Mouse (Mus musculus) embryonic facial prominence, embryonic 13.5 days (tissue): ENCODE data around the gene Cradd. TPM values are rescaled to one million over a fixed set of nuclear protein-coding genes. Genes with fewer than 3 reads are reported as not detected.

Experiments
- ATAC-seq: fragments of 200-750 bp; cut with Nextera tagmentation; 2 replicates; pipeline ENCODE4 v1.8.0; 2017; ENCODE audit warnings: low read depth; ENCODE audit not compliant: insufficient number of reproducible peaks, insufficient read depth, low FRiP score, low TSS enrichment
- H3K27ac ChIP-seq: fragments of 300-500 bp; sonication (generic); 2 replicates; pipeline ENCODE4 v1.5.1; 2015; ENCODE audit warnings: moderate library complexity, mild to moderate bottlenecking, inconsistent platforms
- H3K27me3 ChIP-seq: fragments of 300-500 bp; sonication (generic); 2 replicates; pipeline ENCODE4 v1.6.1; 2015; ENCODE audit warnings: mild to moderate bottlenecking, inconsistent platforms
- H3K36me3 ChIP-seq: fragments of 300-500 bp; sonication (generic); 2 replicates; pipeline ENCODE4 v1.6.1; 2015; ENCODE audit warnings: mild to moderate bottlenecking, inconsistent platforms
- H3K4me1 ChIP-seq: fragments of 300-500 bp; sonication (generic); 2 replicates; pipeline ENCODE4 v1.6.1; 2015; ENCODE audit warnings: inconsistent platforms
- H3K4me2 ChIP-seq: fragments of 300-500 bp; sonication (generic); 2 replicates; pipeline ENCODE4 v1.6.1; 2015; ENCODE audit warnings: moderate library complexity, mild to moderate bottlenecking, inconsistent platforms
- H3K4me3 ChIP-seq: fragments of 300-500 bp; sonication (generic); 2 replicates; pipeline ENCODE4 v1.5.1; 2015; ENCODE audit warnings: mild to moderate bottlenecking, inconsistent platforms
- H3K9ac ChIP-seq: fragments of 300-500 bp; sonication (generic); 2 replicates; pipeline ENCODE4 v1.6.1; 2015; ENCODE audit warnings: mild to moderate bottlenecking, inconsistent platforms
- H3K9me3 ChIP-seq: fragments of 300-500 bp; sonication (generic); 2 replicates; pipeline ENCODE4 v1.6.1; 2016; ENCODE audit warnings: inconsistent platforms
- WGBS: fragments of 180-500 bp; shearing (Covaris S2); methylation state at CpG from one replicate; pipeline ENCODE4 v1.1.7; 2015; ENCODE audit warnings: mixed read lengths; 5-methylcytosine and 5-hydroxymethylcytosine counted together
- polyA plus RNA-seq: library from polyadenylated mRNA; unstranded; fragments of >200 nt; fragmentation: Nextera tagmentation; extraction: Ambion mirVana; gene quantifications from 2 replicates; pipeline ENCODE4 v1.2.1, GENCODE M21; 2015

The Cradd gene
- polyA plus RNA-seq, 1 experiment from 2014 or later = 10.4 TPM

DNA sequence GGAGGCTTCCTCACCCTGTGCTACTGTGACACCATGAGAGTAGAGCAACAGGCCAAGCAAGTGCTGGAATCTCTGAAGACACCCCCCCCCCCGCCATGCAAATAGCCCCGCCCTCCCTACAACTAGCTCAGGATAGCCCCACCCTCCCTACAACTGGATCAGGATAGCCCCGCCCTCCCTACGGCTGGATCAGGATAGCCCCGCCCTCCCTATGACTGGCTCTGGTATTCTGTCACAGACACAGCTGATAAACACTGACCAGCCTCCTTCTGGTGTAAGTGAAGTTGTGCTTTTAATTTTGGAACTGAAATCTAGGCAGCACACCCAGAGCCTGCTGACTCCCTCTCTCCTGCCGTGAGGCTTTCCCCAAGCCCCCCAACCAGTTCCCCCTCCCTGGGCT lies 75.6 kb downstream of the Cradd start:
- 37% methylated on average over 6 of the region's 6 CpGs for WGBS
- H3K27me3 ChIP-seq = no peaks in the 10 kb centered on the region
- ATAC-seq = 0 out of 2 replicates have a peak, but pooled peaks have one; percentile 26

DNA sequence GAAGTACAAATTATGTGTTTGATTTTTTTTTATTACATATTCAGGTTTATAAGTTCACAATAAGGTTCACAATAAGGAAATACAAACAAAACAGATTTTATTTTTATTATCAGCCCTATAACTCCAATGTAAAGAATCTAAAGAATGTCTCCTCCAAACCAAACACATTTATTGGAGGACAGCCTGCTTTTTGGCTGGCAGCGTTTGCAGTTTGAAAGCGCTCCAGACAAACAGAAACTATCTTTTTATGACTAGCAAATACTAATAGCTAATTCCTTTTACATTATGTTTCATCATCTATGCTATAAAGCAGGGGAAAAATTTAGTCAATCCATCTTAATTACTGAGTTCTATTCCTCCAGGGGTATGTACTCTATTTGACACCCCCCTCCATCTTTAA lies 77.2 kb downstream of the Cradd start:
- H3K27ac ChIP-seq = no peak overlapping the region
- H3K4me1 ChIP-seq = peaks cover 17% of the 10 kb centered on the region; the same call in 1 of the 2 replicates
- H3K9ac ChIP-seq = no peak overlapping the region
- H3K9me3 ChIP-seq = no peaks in the 10 kb centered on the region
- no peak overlapping the region for H3K4me2 ChIP-seq
- no peaks in the 10 kb centered on the region for H3K36me3 ChIP-seq
- 56% methylated on average over 2 of the region's 2 CpGs for WGBS
- no peaks in the 10 kb centered on the region for H3K27me3 ChIP-seq
- no peak overlapping the region for H3K4me3 ChIP-seq
- no peak for ATAC-seq

More for the DNA sequence above, 75.6 kb downstream of the Cradd start:
- Histone ChIP-seq H3K9ac (no peak overlapping the region), H3K27ac (peak overlapping the region; percentile 19; the same call in 1 of the 2 replicates), H3K36me3 (no peaks in the 10 kb centered on the region), H3K4me2 (no peak overlapping the region), H3K9me3 (no peaks in the 10 kb centered on the region), H3K4me3 (no peak overlapping the region), H3K4me1 (peaks cover 17% of the 10 kb centered on the region; the same call in 1 of the 2 replicates)

GRCm38 (mm10) chr10:95245680-95245982 lies 78.3 kb downstream of the Cradd start:
- 82% methylated on average over 2 of the region's 2 CpGs for WGBS
- Histone ChIP-seq H3K27me3 (no peaks in the 10 kb centered on the region), H3K9me3 (no peaks in the 10 kb centered on the region), H3K9ac (no peak overlapping the region), H3K4me2 (no peak overlapping the region), H3K4me1 (peaks cover 13% of the 10 kb centered on the region; the same call in 1 of the 2 replicates), H3K36me3 (no peaks in the 10 kb centered on the region), H3K27ac (no peak overlapping the region), H3K4me3 (no peak overlapping the region)
- no peak for ATAC-seq

GRCm38 (mm10) chr10:95244961-95245679 lies 78.8 kb downstream of the Cradd start:
- Histone ChIP-seq H3K36me3 (no peaks in the 10 kb centered on the region), H3K4me3 (no peak overlapping the region), H3K4me2 (no peak overlapping the region), H3K9ac (no peak overlapping the region), H3K9me3 (no peaks in the 10 kb centered on the region), H3K27me3 (no peaks in the 10 kb centered on the region), H3K27ac (no peak overlapping the region), H3K4me1 (peaks cover 11% of the 10 kb centered on the region; the same call in 1 of the 2 replicates)
- WGBS = 52% methylated on average over 15 of the region's 23 CpGs
- no peak for ATAC-seq

DNA sequence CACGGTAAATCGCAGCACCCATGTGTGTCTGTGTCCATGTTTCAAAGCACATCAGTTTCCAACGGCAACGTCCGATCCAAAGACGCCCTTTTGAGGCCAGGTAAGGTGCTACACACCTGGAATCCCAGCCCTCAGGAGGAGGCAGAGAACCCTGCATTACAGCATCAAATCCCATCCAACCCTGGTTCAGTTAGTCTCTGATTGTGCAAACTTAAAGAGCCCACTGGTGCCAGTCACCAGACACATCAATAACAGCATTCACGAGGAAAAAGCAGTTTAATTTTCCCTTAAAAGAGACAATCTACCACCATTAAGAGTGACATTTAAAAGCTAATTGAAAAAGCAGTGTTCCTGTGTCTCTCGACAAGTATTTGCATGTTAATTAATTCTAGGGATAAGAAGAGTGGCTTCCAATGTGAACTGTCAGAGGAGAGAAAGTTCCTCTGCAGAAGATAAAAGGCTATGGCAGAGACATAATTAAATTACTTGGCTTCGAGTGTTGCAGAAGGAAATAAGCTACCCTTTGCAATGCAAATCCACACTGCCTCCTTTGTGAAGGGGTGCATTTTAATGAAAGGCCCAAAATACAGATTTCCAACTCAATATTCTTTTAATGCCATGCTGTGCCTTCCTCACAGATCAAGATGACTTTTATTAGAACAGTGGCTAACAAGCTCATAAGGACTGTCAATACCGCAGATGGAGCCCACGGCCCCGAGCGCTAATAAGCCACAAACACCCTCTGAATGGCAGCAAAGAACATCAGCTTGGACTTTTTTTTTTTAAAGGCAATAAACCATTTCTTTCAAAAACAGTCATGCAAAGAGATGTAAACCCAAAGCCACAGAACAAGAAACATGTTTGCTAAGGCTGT lies 84.5 kb downstream of the Cradd start:
- no peaks in the 10 kb centered on the region for H3K27me3 ChIP-seq
- H3K36me3 ChIP-seq = no peaks in the 10 kb centered on the region
- H3K9me3 ChIP-seq = no peaks in the 10 kb centered on the region
- H3K4me1 ChIP-seq = peaks cover 15% of the 10 kb centered on the region
- no peak overlapping the region for H3K4me2 ChIP-seq
- no peak overlapping the region for H3K9ac ChIP-seq
- H3K27ac ChIP-seq = no peak overlapping the region
- ATAC-seq = no peak
- H3K4me3 ChIP-seq = no peak overlapping the region
- WGBS = 51% methylated on average over 13 of the region's 13 CpGs

- Histone ChIP-seq H3K4me3 (no peak overlapping the region), H3K27me3 (no peaks in the 10 kb centered on the region), H3K9me3 (no peaks in the 10 kb centered on the region), H3K9ac (no peak overlapping the region), H3K4me1 (peaks cover 15% of the 10 kb centered on the region), H3K36me3 (no peaks in the 10 kb centered on the region), H3K4me2 (no peak overlapping the region), H3K27ac (no peak overlapping the region)
- no peak for ATAC-seq
- 92% methylated on average over 2 of the region's 2 CpGs for WGBS
Measured at GRCm38 (mm10) chr10:95238667-95239066, 85.3 kb downstream of the Cradd start.

- Histone ChIP-seq H3K4me1 (peaks cover 24% of the 10 kb centered on the region), H3K27ac (no peak overlapping the region), H3K36me3 (no peaks in the 10 kb centered on the region), H3K9me3 (no peaks in the 10 kb centered on the region), H3K27me3 (no peaks in the 10 kb centered on the region), H3K9ac (no peak overlapping the region), H3K4me3 (no peak overlapping the region), H3K4me2 (no peak overlapping the region)
- no peak for ATAC-seq
- whole genome bisulfite sequencing = 29% methylated on average over 8 of the region's 8 CpGs
Measured at GRCm38 (mm10) chr10:95236226-95236625, 87.7 kb downstream of the Cradd start.

DNA sequence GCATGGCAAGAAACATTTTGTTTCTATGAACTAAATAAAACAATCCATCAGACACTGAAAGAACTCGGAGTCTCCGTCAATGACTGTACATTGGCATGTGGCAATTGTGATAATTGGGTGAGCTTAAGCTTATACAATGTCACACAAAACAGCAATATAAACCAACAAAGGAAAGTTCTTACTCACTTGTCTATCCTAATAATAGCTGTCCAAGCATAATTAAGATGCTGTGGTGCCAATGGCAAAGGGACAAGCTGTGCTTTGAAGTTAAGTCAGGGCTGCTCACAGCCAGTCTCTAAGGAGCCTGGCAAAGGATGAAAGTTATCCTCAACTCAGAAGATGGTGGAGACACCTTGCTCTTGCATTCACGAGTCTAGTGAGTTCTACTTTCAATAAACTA lies 89.3 kb downstream of the Cradd start:
- H3K27me3 ChIP-seq = no peaks in the 10 kb centered on the region
- H3K27ac ChIP-seq = no peak overlapping the region
- 61% methylated on average over 3 of the region's 3 CpGs for WGBS
- no peak overlapping the region for H3K4me2 ChIP-seq
- no peak for ATAC-seq
- H3K36me3 ChIP-seq = no peaks in the 10 kb centered on the region
- no peaks in the 10 kb centered on the region for H3K9me3 ChIP-seq
- H3K4me1 ChIP-seq = peaks cover 24% of the 10 kb centered on the region
- no peak overlapping the region for H3K4me3 ChIP-seq
- H3K9ac ChIP-seq = no peak overlapping the region

- ATAC-seq = no peak
- Histone ChIP-seq H3K4me1 (peaks cover 27% of the 10 kb centered on the region), H3K4me2 (no peak overlapping the region), H3K4me3 (no peak overlapping the region), H3K27ac (0 out of 2 replicates have a peak overlapping the region, but pooled peaks have one; percentile 5), H3K27me3 (no peaks in the 10 kb centered on the region), H3K9ac (no peak overlapping the region), H3K9me3 (no peaks in the 10 kb centered on the region), H3K36me3 (no peaks in the 10 kb centered on the region)
- 78% methylated on average over 10 of the region's 10 CpGs for WGBS
Measured at GRCm38 (mm10) chr10:95233044-95233443, 90.9 kb downstream of the Cradd start.

DNA sequence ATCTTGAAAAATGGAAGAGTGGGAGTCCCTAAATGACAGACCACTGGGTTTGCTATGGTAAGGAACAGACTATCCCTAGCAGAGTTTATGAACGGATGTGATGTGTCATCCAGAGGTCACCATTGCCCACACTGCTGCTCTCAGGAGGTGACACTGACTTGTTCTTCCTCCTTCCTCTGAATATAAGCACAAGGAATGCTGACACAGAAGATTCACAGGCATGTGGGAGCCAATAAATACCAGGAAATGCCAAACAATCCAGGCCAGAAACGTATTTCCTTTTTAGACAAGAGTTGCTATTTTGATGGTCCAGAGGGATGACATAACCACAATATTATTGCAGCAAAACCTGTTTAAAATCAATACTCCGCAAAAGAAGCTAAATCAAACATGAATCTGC lies 91.4 kb downstream of the Cradd start:
- Histone ChIP-seq H3K4me1 (peaks cover 31% of the 10 kb centered on the region), H3K9me3 (no peaks in the 10 kb centered on the region), H3K27me3 (no peaks in the 10 kb centered on the region), H3K4me2 (no peak overlapping the region), H3K9ac (no peak overlapping the region), H3K27ac (no peak overlapping the region), H3K36me3 (no peaks in the 10 kb centered on the region), H3K4me3 (no peak overlapping the region)
- no peak for ATAC-seq
- WGBS = 46% methylated on average over 3 of the region's 3 CpGs

DNA sequence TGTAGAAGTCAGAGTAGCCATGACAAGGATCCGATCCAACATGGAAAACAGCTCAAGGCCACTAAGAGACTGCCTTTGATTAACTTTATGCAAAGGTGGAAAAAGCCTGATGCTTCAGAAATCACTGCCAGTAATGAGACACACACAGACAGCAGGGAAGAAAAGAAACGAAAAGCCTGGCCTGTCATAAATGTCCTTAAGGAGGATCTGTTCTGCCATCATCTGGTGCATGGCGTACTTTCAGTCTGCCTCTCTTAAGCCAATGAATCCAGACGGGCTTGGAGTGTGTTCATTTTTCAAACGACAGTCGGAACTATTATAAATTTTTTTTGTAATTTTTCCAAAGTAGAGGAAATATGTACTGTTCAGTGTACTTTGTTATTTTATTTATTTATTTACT lies 95.7 kb downstream of the Cradd start:
- no peaks in the 10 kb centered on the region for H3K27me3 ChIP-seq
- no peak overlapping the region for H3K4me2 ChIP-seq
- no peak overlapping the region for H3K9ac ChIP-seq
- no peaks in the 10 kb centered on the region for H3K36me3 ChIP-seq
- no peaks in the 10 kb centered on the region for H3K9me3 ChIP-seq
- peaks cover 29% of the 10 kb centered on the region for H3K4me1 ChIP-seq
- WGBS = 52% methylated on average over 6 of the region's 6 CpGs
- ATAC-seq = no peak
- H3K27ac ChIP-seq = no peak overlapping the region
- no peak overlapping the region for H3K4me3 ChIP-seq

DNA sequence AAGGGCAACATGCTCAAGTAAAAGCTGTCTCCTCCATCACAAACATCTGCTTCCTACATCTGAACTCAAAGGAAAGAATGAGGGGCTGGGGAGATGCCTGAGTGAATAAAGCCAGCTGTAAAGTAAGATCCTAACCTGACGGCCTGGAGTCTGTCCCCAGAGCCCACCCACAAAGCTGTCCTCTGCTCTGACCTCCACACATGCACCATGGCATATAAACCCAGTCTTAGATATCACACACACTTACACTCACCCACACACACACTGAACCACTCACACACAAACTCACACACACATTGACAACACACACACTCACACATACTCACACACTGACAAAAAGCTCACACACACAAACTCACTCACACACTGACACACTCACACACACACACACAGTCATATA lies 96.3 kb downstream of the Cradd start:
- Histone ChIP-seq H3K27me3 (no peaks in the 10 kb centered on the region), H3K9ac (no peak overlapping the region), H3K4me2 (no peak overlapping the region), H3K4me3 (no peak overlapping the region), H3K36me3 (no peaks in the 10 kb centered on the region), H3K4me1 (peaks cover 23% of the 10 kb centered on the region), H3K9me3 (no peaks in the 10 kb centered on the region), H3K27ac (no peak overlapping the region)
- ATAC-seq = no peak
- 4% methylated on average over 1 of the region's 1 CpGs for WGBS
